Mouse (Mus musculus): Measurements from ENCODE around the gene Per1. TPM values are rescaled to one million over a fixed set of nuclear protein-coding genes. Genes with fewer than 3 reads are reported as not detected.

The Per1 gene
- polyA plus RNA-seq, 1 experiment, result 13.9 TPM

- peak overlapping the region; percentile 99 for H3K27ac ChIP-seq (ENCODE audit: insufficient read depth, low read depth, low read length)
- H3K4me3 ChIP-seq (ENCODE audit: low read depth, low read length), result peak overlapping the region; percentile 65
- TF ChIP-seq POLR2A (IDR thresholded peaks at IDR 0.05; ENCODE audit: low read depth, low read length) (no peak; the same call in 1 of the 2 replicates), CTCF (IDR thresholded peaks at IDR 0.05; ENCODE audit: extremely low read depth, insufficient read length, insufficient replicate concordance, low read depth, low read length) (no peak)
- peaks cover 26% of the 10 kb centered on the region; the same call in 1 of the 2 replicates for H3K4me1 ChIP-seq (ENCODE audit: control insufficient read depth, insufficient read depth, insufficient read length, low read length)
- peaks cover 45% of the 10 kb centered on the region for H3K36me3 ChIP-seq (ENCODE audit: control insufficient read depth, insufficient read depth, low read length)
- H3K27me3 ChIP-seq (ENCODE audit: control insufficient read depth, insufficient read depth, low read length), result no peaks in the 10 kb centered on the region
- 1% methylated on average over 23 of the region's 23 CpGs for WGBS
Observed at GRCm38 (mm10) chr11:69099915-69100345, 4.9 kb downstream of the Per1 start.

DNA sequence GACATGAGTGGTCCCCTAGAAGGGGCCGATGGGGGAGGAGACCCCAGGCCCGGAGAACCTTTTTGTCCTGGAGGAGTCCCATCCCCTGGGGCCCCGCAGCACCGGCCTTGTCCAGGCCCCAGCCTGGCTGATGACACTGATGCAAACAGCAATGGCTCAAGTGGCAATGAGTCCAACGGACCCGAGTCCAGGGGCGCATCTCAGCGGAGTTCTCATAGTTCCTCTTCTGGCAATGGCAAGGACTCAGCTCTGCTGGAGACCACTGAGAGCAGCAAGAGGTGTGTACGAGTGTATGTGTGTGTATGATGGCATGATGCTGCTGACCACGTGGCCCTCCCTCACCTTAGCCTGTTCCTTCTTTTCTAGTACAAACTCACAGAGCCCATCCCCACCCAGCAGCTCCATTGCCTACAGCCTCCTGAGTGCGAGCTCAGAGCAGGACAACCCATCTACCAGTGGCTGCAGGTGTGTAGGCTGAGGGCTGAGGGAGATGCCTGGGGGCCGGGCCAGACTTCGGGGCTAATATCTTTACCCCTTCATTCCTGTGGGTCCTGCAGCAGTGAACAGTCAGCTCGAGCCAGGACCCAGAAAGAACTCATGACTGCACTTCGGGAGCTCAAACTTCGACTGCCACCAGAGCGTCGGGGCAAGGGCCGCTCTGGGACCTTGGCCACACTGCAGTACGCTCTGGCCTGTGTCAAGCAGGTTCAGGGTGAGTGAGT is 5.8 kb downstream of the Per1 start:
- H3K36me3 ChIP-seq (ENCODE audit: control insufficient read depth, insufficient read depth, low read length), result peaks cover 53% of the 10 kb centered on the region
- peaks cover 26% of the 10 kb centered on the region; the same call in 1 of the 2 replicates for H3K4me1 ChIP-seq (ENCODE audit: control insufficient read depth, insufficient read depth, insufficient read length, low read length)
- 87% methylated on average over 20 of the region's 20 CpGs for WGBS
- H3K27me3 ChIP-seq (ENCODE audit: control insufficient read depth, insufficient read depth, low read length), result no peaks in the 10 kb centered on the region
- TF ChIP-seq POLR2A (IDR thresholded peaks at IDR 0.05; ENCODE audit: low read depth, low read length) (no peak), CTCF (IDR thresholded peaks at IDR 0.05; ENCODE audit: extremely low read depth, insufficient read length, insufficient replicate concordance, low read depth, low read length) (no peak)
- H3K27ac ChIP-seq (ENCODE audit: insufficient read depth, low read depth, low read length), result peak overlapping the region; percentile 77; the same call in 1 of the 2 replicates
- no peak overlapping the region for H3K4me3 ChIP-seq (ENCODE audit: low read depth, low read length)

DNA sequence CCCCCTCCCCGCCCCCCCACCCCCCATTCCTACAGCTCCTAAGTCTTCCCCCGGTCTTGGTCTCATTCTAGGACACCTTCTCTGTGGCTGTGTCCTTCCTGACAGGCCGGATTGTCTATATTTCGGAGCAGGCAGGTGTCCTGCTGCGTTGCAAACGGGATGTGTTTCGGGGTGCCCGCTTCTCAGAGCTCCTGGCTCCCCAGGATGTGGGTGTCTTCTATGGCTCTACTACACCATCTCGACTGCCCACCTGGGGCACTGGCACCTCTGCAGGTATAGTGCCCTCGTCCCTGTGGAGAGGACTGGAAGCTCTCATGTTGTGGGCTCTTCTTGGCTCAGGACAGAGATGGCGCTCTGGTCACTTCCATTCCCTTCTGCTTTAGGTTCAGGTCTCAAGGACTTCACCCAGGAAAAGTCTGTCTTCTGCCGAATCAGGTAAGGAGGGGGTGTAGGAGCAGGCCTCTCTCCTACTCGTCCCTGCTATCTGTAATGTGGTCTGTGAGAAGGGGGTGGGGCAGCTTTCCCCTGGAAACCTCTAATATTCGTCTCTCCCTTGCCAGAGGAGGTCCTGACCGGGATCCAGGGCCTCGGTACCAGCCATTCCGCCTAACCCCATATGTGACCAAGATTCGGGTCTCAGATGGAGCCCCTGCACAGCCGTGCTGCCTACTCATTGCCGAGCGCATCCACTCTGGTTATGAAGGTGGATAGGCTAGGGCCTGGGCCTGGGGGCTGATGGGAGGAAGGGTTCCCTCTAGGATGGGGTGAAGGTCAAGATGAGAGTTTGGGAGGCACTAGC is 6.8 kb downstream of the Per1 start:
- TF ChIP-seq CTCF (IDR thresholded peaks at IDR 0.05; ENCODE audit: extremely low read depth, insufficient read length, insufficient replicate concordance, low read depth, low read length) (no peak), POLR2A (IDR thresholded peaks at IDR 0.05; ENCODE audit: low read depth, low read length) (no peak)
- no peak overlapping the region for H3K27ac ChIP-seq (ENCODE audit: insufficient read depth, low read depth, low read length)
- H3K4me1 ChIP-seq (ENCODE audit: control insufficient read depth, insufficient read depth, insufficient read length, low read length), result peaks cover 26% of the 10 kb centered on the region; the same call in 1 of the 2 replicates
- H3K36me3 ChIP-seq (ENCODE audit: control insufficient read depth, insufficient read depth, low read length), result peaks cover 62% of the 10 kb centered on the region
- H3K27me3 ChIP-seq (ENCODE audit: control insufficient read depth, insufficient read depth, low read length), result no peaks in the 10 kb centered on the region
- 91% methylated on average over 21 of the region's 21 CpGs for WGBS
- no peak overlapping the region for H3K4me3 ChIP-seq (ENCODE audit: low read depth, low read length)

DNA sequence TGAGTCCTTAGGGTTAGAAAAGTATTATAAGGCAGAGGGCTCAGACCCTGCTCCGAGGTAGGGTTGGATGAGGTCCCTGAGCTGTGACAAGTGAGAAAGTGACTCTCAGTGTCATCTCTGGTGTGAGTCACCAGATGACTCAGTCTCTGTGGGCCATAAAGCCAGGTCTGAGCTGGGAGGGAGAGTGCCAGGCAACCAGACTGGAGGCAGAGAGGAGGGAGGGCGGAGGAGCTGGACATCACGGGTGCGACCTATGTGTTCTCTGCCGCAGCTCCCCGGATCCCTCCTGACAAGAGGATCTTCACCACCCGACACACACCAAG is 7.3 kb downstream of the Per1 start:
- Histone ChIP-seq H3K27ac (ENCODE audit: insufficient read depth, low read depth, low read length) (no peak overlapping the region), H3K36me3 (ENCODE audit: control insufficient read depth, insufficient read depth, low read length) (peaks cover 68% of the 10 kb centered on the region), H3K4me3 (ENCODE audit: low read depth, low read length) (no peak overlapping the region), H3K27me3 (ENCODE audit: control insufficient read depth, insufficient read depth, low read length) (no peaks in the 10 kb centered on the region), H3K4me1 (ENCODE audit: control insufficient read depth, insufficient read depth, insufficient read length, low read length) (peaks cover 23% of the 10 kb centered on the region; the same call in 1 of the 2 replicates)
- no peak for TF ChIP-seq POLR2A (IDR thresholded peaks at IDR 0.05; ENCODE audit: low read depth, low read length)
- 83% methylated on average over 7 of the region's 7 CpGs for WGBS

DNA sequence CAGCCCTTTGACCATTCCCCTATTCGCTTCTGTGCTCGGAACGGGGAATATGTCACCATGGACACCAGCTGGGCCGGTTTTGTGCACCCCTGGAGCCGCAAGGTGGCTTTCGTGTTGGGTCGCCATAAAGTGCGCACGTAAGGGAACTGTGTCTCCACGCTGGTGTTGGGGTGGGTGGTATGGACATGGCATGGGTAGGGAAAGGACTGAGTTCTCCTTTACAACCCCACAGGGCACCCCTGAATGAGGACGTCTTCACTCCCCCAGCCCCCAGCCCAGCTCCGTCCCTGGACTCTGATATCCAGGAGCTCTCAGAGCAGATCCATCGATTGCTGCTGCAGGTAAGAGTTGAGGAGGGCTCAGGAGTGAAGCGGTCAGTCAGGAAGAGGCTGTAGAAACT is 8.1 kb downstream of the Per1 start:
- Histone ChIP-seq H3K27me3 (ENCODE audit: control insufficient read depth, insufficient read depth, low read length) (no peaks in the 10 kb centered on the region), H3K36me3 (ENCODE audit: control insufficient read depth, insufficient read depth, low read length) (peaks cover 75% of the 10 kb centered on the region), H3K4me1 (ENCODE audit: control insufficient read depth, insufficient read depth, insufficient read length, low read length) (peaks cover 15% of the 10 kb centered on the region; the same call in 1 of the 2 replicates), H3K4me3 (ENCODE audit: low read depth, low read length) (no peak overlapping the region), H3K27ac (ENCODE audit: insufficient read depth, low read depth, low read length) (no peak overlapping the region)
- TF ChIP-seq POLR2A (IDR thresholded peaks at IDR 0.05; ENCODE audit: low read depth, low read length) (no peak), CTCF (IDR thresholded peaks at IDR 0.05; ENCODE audit: extremely low read depth, insufficient read length, insufficient replicate concordance, low read depth, low read length) (no peak)
- 95% methylated on average over 14 of the region's 14 CpGs for WGBS

GRCm38 (mm10) chr11:69103531-69104435 is 8.8 kb downstream of the Per1 start:
- TF ChIP-seq POLR2A (IDR thresholded peaks at IDR 0.05; ENCODE audit: low read depth, low read length) (no peak), CTCF (IDR thresholded peaks at IDR 0.05; ENCODE audit: extremely low read depth, insufficient read length, insufficient replicate concordance, low read depth, low read length) (no peak)
- H3K27ac ChIP-seq (ENCODE audit: insufficient read depth, low read depth, low read length), result no peak overlapping the region
- H3K4me1 ChIP-seq (ENCODE audit: control insufficient read depth, insufficient read depth, insufficient read length, low read length), result peaks cover 11% of the 10 kb centered on the region; the same call in 1 of the 2 replicates
- H3K36me3 ChIP-seq (ENCODE audit: control insufficient read depth, insufficient read depth, low read length), result peaks cover 82% of the 10 kb centered on the region
- no peaks in the 10 kb centered on the region for H3K27me3 ChIP-seq (ENCODE audit: control insufficient read depth, insufficient read depth, low read length)
- WGBS, result 92% methylated on average over 15 of the region's 15 CpGs
- no peak overlapping the region for H3K4me3 ChIP-seq (ENCODE audit: low read depth, low read length)

Measured in small intestine, adult 2 months (tissue).